Mouse (Mus musculus) hindbrain, embryonic 15.5 days (tissue): ENCODE measurements around the gene Pax3. TPM values are rescaled to one million over a fixed set of nuclear protein-coding genes. Genes with fewer than 3 reads are reported as not detected.
A peak's percentile ranks its signal among the peaks of the same experiment; 100 is the strongest.

Experiments used
- ATAC-seq: fragments of 200-750 bp; cut with Nextera tagmentation; 2 replicates; pipeline ENCODE4 v1.8.0; 2017; ENCODE audit warnings: low read depth, moderate number of reproducible peaks, moderate TSS enrichment; ENCODE audit not compliant: low FRiP score
- H3K27ac ChIP-seq: fragments of 300-500 bp; sonication (generic); replicated peaks from 2 replicates; pipeline ENCODE4 v1.5.1; 2015; ENCODE audit warnings: mild to moderate bottlenecking, inconsistent platforms
- H3K27me3 ChIP-seq: fragments of 300-500 bp; sonication (generic); 2 replicates; pipeline ENCODE4 v1.6.1; 2015; ENCODE audit warnings: control low read depth, inconsistent platforms
- H3K36me3 ChIP-seq: fragments of 300-500 bp; sonication (generic); 2 replicates; pipeline ENCODE4 v1.6.1; 2015; ENCODE audit warnings: control low read depth, inconsistent platforms
- H3K4me1 ChIP-seq: fragments of 300-500 bp; sonication (generic); replicated peaks from 2 replicates; pipeline ENCODE4 v1.6.1; 2015; ENCODE audit warnings: control low read depth, inconsistent platforms
- H3K4me2 ChIP-seq: fragments of 300-500 bp; sonication (generic); 2 replicates; pipeline ENCODE4 v1.6.1; 2015; ENCODE audit warnings: moderate library complexity, mild to moderate bottlenecking, inconsistent platforms
- H3K4me3 ChIP-seq: fragments of 300-500 bp; sonication (generic); 2 replicates; pipeline ENCODE4 v1.5.1; 2015; ENCODE audit warnings: mild to moderate bottlenecking, inconsistent platforms
- H3K9ac ChIP-seq: fragments of 300-500 bp; sonication (generic); 2 replicates; pipeline ENCODE4 v1.6.1; 2015; ENCODE audit warnings: inconsistent platforms
- H3K9me3 ChIP-seq: fragments of 300-500 bp; sonication (generic); 2 replicates; pipeline ENCODE4 v1.6.1; 2016; ENCODE audit warnings: control low read depth, inconsistent platforms
- WGBS: fragments of 180-500 bp; shearing (Covaris S2); methylation state at CpG from one replicate; pipeline ENCODE4 v1.1.7; 2015; 5-methylcytosine and 5-hydroxymethylcytosine counted together
- polyA plus RNA-seq: library from polyadenylated mRNA; unstranded; fragments of >200 nt; fragmentation: Nextera tagmentation; extraction: Ambion mirVana; gene quantifications from 2 replicates; pipeline ENCODE4 v1.2.1, GENCODE M21; 2015

Gene Pax3
- polyA plus RNA-seq, 1 experiment from 2014 or later, result 14.0 TPM

DNA sequence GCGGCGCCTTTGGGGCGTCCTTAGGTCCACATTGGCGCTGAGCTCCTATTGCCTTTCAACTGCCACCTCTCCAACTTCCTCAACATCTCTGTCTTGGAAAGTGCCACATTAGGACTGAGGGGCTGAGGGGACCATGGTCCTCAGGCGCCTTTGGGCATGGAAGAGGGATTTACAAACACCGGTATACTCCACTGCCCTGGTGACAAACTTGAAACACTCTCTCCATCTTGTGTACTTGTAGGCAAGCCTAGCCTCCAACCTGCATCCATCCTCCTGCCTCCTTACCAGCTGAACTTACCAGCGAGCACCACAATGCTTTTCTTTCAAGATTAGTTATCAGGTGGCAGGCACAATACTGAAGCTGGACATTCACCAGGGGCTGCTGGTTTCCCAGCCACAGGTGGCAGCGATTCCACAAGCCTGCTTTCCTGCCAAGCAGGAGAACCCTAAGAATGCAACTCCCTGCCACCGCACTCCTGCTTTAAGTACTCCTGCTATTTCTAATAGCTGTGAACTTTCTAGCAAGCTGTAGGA, 11.4 kb upstream of the Pax3 start:
- no peak for ATAC-seq
- Histone ChIP-seq H3K4me1 (peaks cover 8% of the 10 kb centered on the region), H3K36me3 (no peaks in the 10 kb centered on the region), H3K27ac (no peak overlapping the region), H3K9me3 (no peaks in the 10 kb centered on the region), H3K4me2 (no peak overlapping the region), H3K27me3 (peaks cover 91% of the 10 kb centered on the region), H3K4me3 (no peak overlapping the region), H3K9ac (no peak overlapping the region)
- 11% methylated on average over 9 of the region's 9 CpGs for WGBS

DNA sequence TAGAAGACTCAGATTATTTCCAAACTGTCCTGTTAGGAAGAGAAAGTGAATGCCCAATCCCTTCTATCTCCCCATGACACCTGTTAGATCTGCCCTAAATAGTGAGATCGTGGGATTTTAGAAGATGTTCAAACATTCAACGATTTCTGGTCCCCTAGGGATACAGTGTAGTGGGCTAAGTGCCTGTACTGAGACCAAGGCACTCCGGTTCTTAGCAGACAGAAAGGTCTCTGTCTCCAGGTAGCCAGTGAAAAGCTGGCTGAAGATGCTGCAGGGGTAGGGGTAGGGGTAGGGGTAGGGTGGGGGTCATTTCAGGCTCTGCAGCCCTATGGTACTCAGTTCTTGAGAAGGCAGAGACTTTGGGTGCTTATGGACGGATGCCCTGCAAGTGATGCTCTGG, 7.4 kb upstream of the Pax3 start:
- Histone ChIP-seq H3K36me3 (no peaks in the 10 kb centered on the region), H3K9ac (no peak overlapping the region), H3K4me3 (no peak overlapping the region), H3K4me1 (peaks cover 13% of the 10 kb centered on the region), H3K27ac (no peak overlapping the region), H3K27me3 (peaks cover 72% of the 10 kb centered on the region), H3K4me2 (peak overlapping the region; percentile 57; the same call in 1 of the 2 replicates), H3K9me3 (no peaks in the 10 kb centered on the region)
- no peak for ATAC-seq
- WGBS, result 31% methylated on average over 4 of the region's 4 CpGs

DNA sequence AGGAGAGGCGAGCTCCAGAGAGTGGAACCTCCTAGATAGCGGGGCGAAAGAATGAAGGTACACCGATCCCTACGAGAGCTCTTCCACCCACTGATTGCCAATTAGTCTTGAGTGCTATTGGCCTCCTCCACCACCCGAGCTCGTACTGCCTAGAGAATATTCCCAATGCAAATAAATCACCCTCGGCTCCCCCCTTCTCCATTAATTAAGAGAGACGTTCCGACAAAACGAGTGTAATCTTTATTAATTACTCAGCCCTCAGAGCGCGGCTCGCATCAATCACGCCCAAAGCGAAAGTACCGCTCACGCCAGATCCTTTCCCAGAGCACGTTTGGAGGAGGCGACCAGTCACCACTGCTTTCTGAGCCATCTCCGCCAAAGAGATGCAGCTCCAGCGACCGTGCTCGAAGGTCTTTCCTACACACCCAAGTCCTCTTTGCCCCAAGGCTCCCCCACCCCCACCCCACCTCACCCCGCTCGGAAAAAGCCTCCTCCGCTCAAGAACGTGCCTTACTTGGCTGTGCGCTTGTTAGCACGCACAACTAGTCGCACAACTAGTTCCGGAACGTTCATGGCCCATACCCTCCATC, 6.8 kb upstream of the Pax3 start:
- no peak overlapping the region for H3K27ac ChIP-seq
- H3K27me3 ChIP-seq, result peaks cover 72% of the 10 kb centered on the region
- ATAC-seq, result peak; percentile 69; the same call in 1 of the 2 replicates
- no peak overlapping the region for H3K9ac ChIP-seq
- no peaks in the 10 kb centered on the region for H3K9me3 ChIP-seq
- H3K4me1 ChIP-seq, result peaks cover 13% of the 10 kb centered on the region
- whole genome bisulfite sequencing, result under 1% methylated on average over 33 of the region's 33 CpGs
- peak overlapping the region; percentile 57 for H3K4me2 ChIP-seq
- peak overlapping the region; percentile 32 for H3K4me3 ChIP-seq
- H3K36me3 ChIP-seq, result no peaks in the 10 kb centered on the region

DNA sequence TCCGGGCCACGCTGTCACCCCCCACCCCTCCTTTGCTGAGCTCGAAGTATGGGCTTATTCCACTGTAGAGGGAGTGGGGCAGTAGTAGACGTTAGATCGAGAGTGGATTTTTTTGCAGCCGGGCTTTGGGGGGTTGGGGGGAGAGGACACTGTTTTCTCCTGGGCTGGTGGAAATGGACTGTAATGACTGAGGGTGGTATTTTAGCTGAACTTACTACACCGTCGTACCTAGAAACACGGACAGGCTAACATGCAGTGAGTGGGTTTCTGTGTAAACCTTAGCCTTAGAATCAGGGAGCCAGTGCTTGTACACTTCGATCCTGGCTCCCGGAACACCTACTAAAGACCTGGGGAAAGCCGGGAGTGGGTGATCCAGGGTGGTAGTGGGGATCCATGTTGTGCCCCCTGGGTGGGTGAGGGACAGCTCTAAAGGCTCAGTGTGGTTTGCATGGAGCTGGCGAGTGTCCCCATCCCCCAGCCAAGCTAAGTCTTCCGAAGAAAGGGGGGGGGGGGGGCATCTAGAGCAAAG, 6.2 kb upstream of the Pax3 start:
- peak; percentile 28; the same call in 1 of the 2 replicates for ATAC-seq

DNA sequence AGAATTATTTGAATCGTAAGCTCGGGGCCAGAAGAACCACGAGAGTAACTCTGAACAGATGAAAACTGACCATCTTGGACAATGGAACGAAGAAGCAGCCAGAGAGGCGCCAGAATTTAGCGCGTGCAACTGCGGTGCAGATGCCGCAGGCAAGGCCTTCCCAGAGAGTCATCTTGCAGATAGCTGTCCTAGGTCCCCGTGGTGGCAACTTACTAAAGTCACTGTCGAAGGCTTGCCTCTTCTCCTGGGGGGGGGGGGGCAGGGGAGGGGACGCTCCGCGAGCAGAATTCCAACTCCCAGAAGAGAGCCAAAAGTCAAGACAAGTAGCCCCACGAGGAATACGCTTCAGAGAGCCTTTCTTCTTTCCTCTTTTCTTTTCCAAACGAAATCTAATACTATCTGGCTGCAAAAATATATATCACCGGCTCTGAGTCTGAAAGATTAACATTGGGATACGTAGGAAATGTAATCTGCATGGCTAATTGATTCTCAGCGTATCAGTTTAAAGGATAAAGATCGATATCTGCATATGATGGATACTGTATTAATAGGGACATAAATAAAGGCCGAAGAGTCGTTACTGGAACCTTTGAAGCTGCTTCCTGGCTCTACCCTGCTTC, 5.6 kb upstream of the Pax3 start:
- no peak overlapping the region for H3K27ac ChIP-seq
- H3K9me3 ChIP-seq, result no peaks in the 10 kb centered on the region
- peaks cover 71% of the 10 kb centered on the region for H3K27me3 ChIP-seq
- no peak for ATAC-seq
- WGBS, result under 1% methylated on average over 22 of the region's 23 CpGs
- H3K36me3 ChIP-seq, result no peaks in the 10 kb centered on the region
- peaks cover 13% of the 10 kb centered on the region for H3K4me1 ChIP-seq
- no peak overlapping the region for H3K9ac ChIP-seq
- peak overlapping the region; percentile 32 for H3K4me3 ChIP-seq
- peak overlapping the region; percentile 57 for H3K4me2 ChIP-seq

More for the DNA sequence above, 6.2 kb upstream of the Pax3 start:
- H3K9ac ChIP-seq, result no peak overlapping the region
- H3K27me3 ChIP-seq, result peaks cover 71% of the 10 kb centered on the region
- 1% methylated on average over 14 of the region's 14 CpGs for WGBS
- no peaks in the 10 kb centered on the region for H3K9me3 ChIP-seq
- H3K4me2 ChIP-seq, result peak overlapping the region; percentile 57
- H3K4me1 ChIP-seq, result peaks cover 13% of the 10 kb centered on the region
- H3K4me3 ChIP-seq, result peak overlapping the region; percentile 32
- H3K36me3 ChIP-seq, result no peaks in the 10 kb centered on the region
- H3K27ac ChIP-seq, result no peak overlapping the region

DNA sequence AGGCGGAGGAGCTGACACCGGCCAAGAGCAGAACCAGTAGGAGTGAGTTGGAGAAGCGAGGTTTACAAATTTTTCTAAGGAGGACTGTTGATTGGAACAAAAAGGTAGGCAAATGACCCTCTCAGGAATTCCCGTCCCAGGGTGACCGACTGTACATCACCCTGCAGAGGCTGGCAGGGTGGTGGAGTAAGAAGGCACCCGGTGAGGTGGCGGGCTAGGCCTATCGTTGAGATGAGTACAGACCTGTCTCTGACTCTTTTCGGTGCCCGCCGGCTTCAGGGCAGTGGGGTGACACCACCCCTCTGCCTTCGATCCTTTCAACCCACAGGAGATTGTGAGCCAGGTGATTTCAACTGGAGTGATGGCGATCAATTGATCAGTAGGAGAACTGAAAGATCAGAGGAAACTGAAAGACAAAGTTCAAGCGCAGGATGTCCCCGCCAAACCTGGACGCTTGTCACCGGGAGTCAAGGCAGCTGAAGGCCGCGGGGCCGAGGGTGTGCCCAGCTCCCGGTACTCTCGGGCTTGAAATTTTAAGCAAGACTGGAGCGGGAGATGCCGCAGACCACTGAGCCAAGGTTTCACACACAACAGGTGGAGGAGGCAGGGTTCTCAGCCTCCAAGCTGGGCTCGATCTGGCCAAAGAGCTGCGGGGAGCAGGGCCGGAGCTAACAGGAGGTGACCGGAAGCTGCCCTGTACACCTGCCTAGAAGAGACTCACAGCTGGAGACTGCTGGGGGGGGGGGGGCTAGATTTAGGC, 4.5 kb upstream of the Pax3 start:
- no peak for ATAC-seq
- WGBS, result 2% methylated on average over 28 of the region's 28 CpGs
- Histone ChIP-seq H3K4me1 (peaks cover 21% of the 10 kb centered on the region), H3K36me3 (no peaks in the 10 kb centered on the region), H3K9ac (no peak overlapping the region; the same call in 1 of the 2 replicates), H3K27ac (0 out of 2 replicates have a peak overlapping the region, but pooled peaks have one; percentile 11), H3K4me3 (peak overlapping the region; percentile 13; the same call in 1 of the 2 replicates), H3K4me2 (peak overlapping the region; percentile 34), H3K27me3 (peaks cover 70% of the 10 kb centered on the region), H3K9me3 (no peaks in the 10 kb centered on the region)

DNA sequence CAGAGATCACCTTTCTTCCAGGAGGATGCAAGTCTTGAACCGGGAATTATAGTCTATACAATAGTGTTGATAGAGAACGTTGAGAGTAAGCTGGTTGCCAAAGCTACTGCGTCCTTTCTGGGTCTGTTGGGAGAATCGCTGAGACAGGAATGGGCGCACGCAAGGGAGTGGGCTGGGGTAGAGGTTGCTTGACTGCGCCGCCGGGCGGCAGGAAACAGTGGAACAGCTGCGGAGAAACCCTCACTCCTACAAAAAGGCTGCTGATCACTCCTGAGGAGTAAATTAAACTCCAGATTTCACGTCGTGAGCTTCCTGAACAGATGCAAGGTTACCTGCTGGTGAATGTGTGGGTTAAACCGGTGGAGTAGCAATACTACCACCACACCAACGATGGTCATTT, 3.3 kb upstream of the Pax3 start:
- no peaks in the 10 kb centered on the region for H3K36me3 ChIP-seq
- no peak overlapping the region for H3K4me3 ChIP-seq
- H3K9me3 ChIP-seq, result no peaks in the 10 kb centered on the region
- WGBS, result 2% methylated on average over 15 of the region's 15 CpGs
- ATAC-seq, result no peak
- H3K27me3 ChIP-seq, result peaks cover 61% of the 10 kb centered on the region
- 0 out of 2 replicates have a peak overlapping the region, but pooled peaks have one; percentile 10 for H3K27ac ChIP-seq
- H3K4me1 ChIP-seq, result peaks cover 22% of the 10 kb centered on the region
- H3K4me2 ChIP-seq, result peak overlapping the region; percentile 34; the same call in 1 of the 2 replicates
- H3K9ac ChIP-seq, result no peak overlapping the region

DNA sequence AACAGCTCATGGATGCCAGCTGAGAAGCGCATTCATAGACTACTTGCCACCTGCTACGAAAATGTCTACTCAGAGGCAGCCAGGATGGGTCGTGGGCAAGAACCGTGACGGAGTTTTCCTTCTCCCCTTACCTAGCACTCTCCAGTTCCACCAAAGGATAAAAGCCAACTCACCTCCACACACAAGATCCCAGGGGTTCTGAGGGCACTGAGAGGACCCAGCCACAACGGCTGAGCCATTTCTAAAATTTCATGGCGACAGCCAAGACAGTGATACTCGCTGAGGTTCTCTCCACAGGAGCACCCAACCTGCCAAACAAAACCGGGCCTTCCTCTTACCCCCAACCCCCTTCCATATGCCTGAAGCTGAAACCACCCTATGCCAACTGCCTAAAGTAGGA, 2.3 kb upstream of the Pax3 start:
- Histone ChIP-seq H3K27me3 (peaks cover 53% of the 10 kb centered on the region), H3K36me3 (no peaks in the 10 kb centered on the region), H3K27ac (0 out of 2 replicates have a peak overlapping the region, but pooled peaks have one; percentile 49), H3K4me3 (no peak overlapping the region), H3K9me3 (no peaks in the 10 kb centered on the region), H3K4me1 (peaks cover 22% of the 10 kb centered on the region), H3K9ac (no peak overlapping the region), H3K4me2 (peak overlapping the region; percentile 10)
- 4% methylated on average over 9 of the region's 9 CpGs for WGBS
- no peak for ATAC-seq

DNA sequence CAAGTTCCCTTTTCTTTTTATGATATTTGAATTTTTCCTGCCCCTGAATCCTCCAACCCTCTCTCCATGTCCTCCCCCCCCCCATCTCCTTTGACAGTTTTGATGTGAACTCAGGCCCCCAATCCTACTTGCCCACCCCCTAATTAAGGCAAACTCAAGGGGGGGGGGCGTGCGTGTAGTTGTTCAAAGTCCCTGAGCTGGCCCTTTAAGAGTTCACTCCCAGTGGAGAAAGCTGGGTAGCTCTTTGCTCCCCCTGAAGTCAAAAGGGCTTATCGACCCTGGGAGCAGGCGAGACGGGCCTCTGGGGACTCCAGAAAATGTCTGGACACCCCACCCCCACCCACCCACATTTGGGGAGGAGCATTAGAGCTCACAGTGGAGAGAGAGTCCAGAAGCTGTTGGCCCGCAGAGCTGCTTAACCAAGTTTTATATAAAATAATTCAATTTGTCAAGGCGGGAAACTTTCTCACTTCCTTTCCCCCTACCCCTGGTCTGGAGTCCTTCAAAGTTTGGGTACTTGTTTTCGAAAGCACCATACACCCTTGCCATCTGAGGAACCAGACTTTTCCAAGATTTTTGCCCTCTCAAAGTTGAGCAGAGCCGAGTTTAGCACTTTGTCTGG, 1.5 kb upstream of the Pax3 start:
- Histone ChIP-seq H3K4me2 (peak overlapping the region; percentile 49), H3K9me3 (no peaks in the 10 kb centered on the region), H3K4me3 (peak overlapping the region; percentile 41; the same call in 1 of the 2 replicates), H3K27ac (peak overlapping the region; percentile 77; the same call in 1 of the 2 replicates), H3K27me3 (peaks cover 46% of the 10 kb centered on the region), H3K36me3 (no peaks in the 10 kb centered on the region), H3K4me1 (peaks cover 15% of the 10 kb centered on the region), H3K9ac (no peak overlapping the region)
- ATAC-seq, result no peak
- WGBS, result 2% methylated on average over 9 of the region's 9 CpGs

DNA sequence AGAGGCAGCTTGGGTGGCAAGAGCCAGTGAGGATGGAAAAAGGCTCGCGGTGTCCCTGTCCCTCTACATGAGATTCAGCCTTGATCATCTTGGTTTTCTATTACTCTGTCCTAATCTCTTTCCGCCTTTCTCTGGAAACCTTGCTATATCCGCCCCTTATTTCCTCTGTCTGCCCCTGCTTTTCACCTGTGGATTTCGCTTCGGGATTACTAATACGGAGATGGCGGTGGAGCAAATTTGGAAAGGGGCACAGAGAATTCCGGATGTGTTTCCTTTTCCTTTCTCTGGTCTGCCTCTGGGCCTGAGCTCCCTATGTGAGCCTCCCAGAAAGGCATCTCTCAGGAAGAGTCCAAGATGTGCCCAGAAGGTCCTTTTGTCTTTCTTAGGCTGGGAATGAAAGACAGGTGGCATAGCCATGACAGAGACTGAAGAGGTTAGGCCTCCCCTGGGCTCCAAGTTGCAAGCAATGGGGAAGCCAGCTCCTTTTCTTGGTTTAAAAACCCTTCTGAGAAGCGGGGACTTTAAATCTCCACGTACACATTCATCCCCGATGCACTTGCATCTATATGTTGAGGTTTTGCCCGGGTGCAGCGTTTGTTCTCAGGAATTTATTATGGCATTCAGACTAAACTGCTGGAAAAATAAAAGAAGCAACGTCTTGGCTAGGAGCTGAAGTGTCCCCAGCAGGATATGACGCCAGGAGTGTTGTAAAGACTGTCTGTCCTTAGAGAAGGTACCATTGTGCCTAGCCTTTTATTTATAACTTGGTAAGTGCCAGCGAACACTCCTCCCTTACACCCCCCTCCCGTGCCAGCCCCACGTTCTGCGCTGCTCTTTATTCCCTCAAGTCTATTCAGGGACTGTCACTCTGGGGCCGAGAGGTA, 659 bp upstream of the Pax3 start:
- H3K27ac ChIP-seq, result peak overlapping the region; percentile 77
- H3K27me3 ChIP-seq, result peaks cover 43% of the 10 kb centered on the region
- H3K4me2 ChIP-seq, result peak overlapping the region; percentile 49
- no peak overlapping the region for H3K9ac ChIP-seq
- ATAC-seq, result peak; percentile 57
- H3K9me3 ChIP-seq, result no peaks in the 10 kb centered on the region
- H3K4me1 ChIP-seq, result peaks cover 9% of the 10 kb centered on the region; the same call in 1 of the 2 replicates
- H3K4me3 ChIP-seq, result peak overlapping the region; percentile 41
- no peaks in the 10 kb centered on the region for H3K36me3 ChIP-seq
- WGBS, result 4% methylated on average over 21 of the region's 21 CpGs
